Mouse (Mus musculus): ENCODE measurements around the gene Cntn4. TPM values are rescaled to one million over a fixed set of nuclear protein-coding genes. Genes with fewer than 3 reads are reported as not detected.
"Not testable (repeated sequence)": the region's sequence is repeated elsewhere in the genome, so short reads cannot be mapped to it uniquely, and the experiment has no call there.

Gene Cntn4
- polyA plus RNA-seq, 1 experiment from 2014 or later, result 0.72 TPM

DNA sequence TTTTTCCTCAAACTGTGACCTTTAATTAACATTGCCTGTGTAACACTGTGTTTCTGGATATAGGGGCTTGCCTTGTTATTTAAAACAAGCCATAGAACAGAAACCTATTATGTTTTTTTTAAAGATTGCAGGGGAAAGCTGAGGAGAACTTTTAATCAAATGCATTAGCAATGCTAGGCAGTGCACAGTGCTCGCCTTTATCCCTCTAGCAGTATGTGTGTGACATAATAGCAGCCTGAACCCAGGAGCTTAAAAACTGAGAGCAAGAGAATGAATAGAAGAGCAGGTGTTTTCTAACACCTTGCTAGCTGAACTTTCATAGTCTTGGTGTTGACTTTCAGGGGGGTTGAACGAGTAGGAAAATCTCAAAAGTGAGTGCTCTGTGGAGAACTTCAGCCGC is 672.6 kb downstream of the Cntn4 start:
- no peak overlapping the region for H3K4me2 ChIP-seq (replicated peaks; ENCODE audit: low read depth)
- TF ChIP-seq EP300 (optimal IDR thresholded peaks at IDR 0.05) (no peak), CTCF (IDR thresholded peaks at IDR 0.05; ENCODE audit: low read depth) (no peak)
- no peak overlapping the region for H3K27ac ChIP-seq (replicated peaks)
- H3K36me3 ChIP-seq (ENCODE audit: control insufficient read depth, insufficient read depth, low read length), result no peaks in the 10 kb centered on the region
- H3K27me3 ChIP-seq (ENCODE audit: control insufficient read depth, insufficient read depth, low read length), result no peaks in the 10 kb centered on the region
- no peak for ATAC-seq (ENCODE audit: low FRiP score, low TSS enrichment)
- H3K4me1 ChIP-seq (replicated peaks; ENCODE audit: control insufficient read depth, insufficient read depth), result no peaks in the 10 kb centered on the region
- no peaks in the 10 kb centered on the region for H3K9me3 ChIP-seq (ENCODE audit: control insufficient read depth, low read length)
- no peak overlapping the region for H3K4me3 ChIP-seq (ENCODE audit: low read depth, low read length)
- DNase-seq (ENCODE audit: low spot score), result no peak
- WGBS, result 27% methylated on average over 3 of the region's 3 CpGs
- H3K9ac ChIP-seq (ENCODE audit: low read length), result no peak overlapping the region

GRCm38 (mm10) chr6:106351389-106351788 is 673.9 kb downstream of the Cntn4 start:
- Histone ChIP-seq H3K4me1 (replicated peaks; ENCODE audit: control insufficient read depth, insufficient read depth) (no peaks in the 10 kb centered on the region), H3K4me2 (replicated peaks; ENCODE audit: low read depth) (no peak overlapping the region), H3K36me3 (ENCODE audit: control insufficient read depth, insufficient read depth, low read length) (no peaks in the 10 kb centered on the region), H3K4me3 (ENCODE audit: low read depth, low read length) (no peak overlapping the region), H3K9me3 (ENCODE audit: control insufficient read depth, low read length) (no peaks in the 10 kb centered on the region), H3K27me3 (ENCODE audit: control insufficient read depth, insufficient read depth, low read length) (no peaks in the 10 kb centered on the region), H3K27ac (replicated peaks) (no peak overlapping the region), H3K9ac (ENCODE audit: low read length) (no peak overlapping the region)
- DNase-seq (ENCODE audit: low spot score) (no peak), ATAC-seq (ENCODE audit: low FRiP score, low TSS enrichment) (no peak)
- 64% methylated on average over 2 of the region's 2 CpGs for WGBS
- TF ChIP-seq CTCF (IDR thresholded peaks at IDR 0.05; ENCODE audit: low read depth) (no peak), EP300 (optimal IDR thresholded peaks at IDR 0.05) (no peak)

DNA sequence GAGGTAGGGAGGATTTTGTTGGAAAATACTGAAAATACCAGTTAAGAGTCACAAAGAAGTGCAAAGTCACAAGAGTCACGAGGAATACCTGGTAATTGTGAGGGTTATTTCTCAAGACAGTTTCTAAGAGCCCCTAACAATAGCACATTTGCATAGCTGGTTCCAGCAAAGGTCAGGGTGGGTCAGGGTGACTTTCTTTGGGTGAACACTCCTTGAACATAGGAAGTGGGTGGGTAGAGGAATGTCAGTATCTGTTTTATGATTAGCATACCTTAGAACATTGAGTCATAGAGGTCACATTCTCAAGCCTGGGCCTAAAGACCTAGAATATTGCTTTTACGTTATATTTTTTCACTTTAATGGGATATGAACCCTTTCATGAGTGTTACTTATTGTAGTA is 681.3 kb downstream of the Cntn4 start:
- H3K4me3 ChIP-seq (ENCODE audit: low read depth, low read length); DNase-seq (ENCODE audit: low spot score); H3K9me3 ChIP-seq (ENCODE audit: control insufficient read depth, low read length); H3K27me3 ChIP-seq (ENCODE audit: control insufficient read depth, insufficient read depth, low read length); H3K36me3 ChIP-seq (ENCODE audit: control insufficient read depth, insufficient read depth, low read length); H3K4me1 ChIP-seq (replicated peaks; ENCODE audit: control insufficient read depth, insufficient read depth); H3K4me2 ChIP-seq (replicated peaks; ENCODE audit: low read depth); H3K27ac ChIP-seq (replicated peaks); H3K9ac ChIP-seq (ENCODE audit: low read length); ATAC-seq (ENCODE audit: low FRiP score, low TSS enrichment): not testable (repeated sequence)
- WGBS, result 85% methylated on average over 2 of the region's 2 CpGs

- Histone ChIP-seq H3K4me1 (replicated peaks; ENCODE audit: control insufficient read depth, insufficient read depth) (no peaks in the 10 kb centered on the region), H3K27ac (replicated peaks) (no peak overlapping the region), H3K4me2 (replicated peaks; ENCODE audit: low read depth) (no peak overlapping the region), H3K27me3 (ENCODE audit: control insufficient read depth, insufficient read depth, low read length) (no peaks in the 10 kb centered on the region), H3K9ac (ENCODE audit: low read length) (no peak overlapping the region), H3K4me3 (ENCODE audit: low read depth, low read length) (no peak overlapping the region), H3K36me3 (ENCODE audit: control insufficient read depth, insufficient read depth, low read length) (no peaks in the 10 kb centered on the region), H3K9me3 (ENCODE audit: control insufficient read depth, low read length) (no peaks in the 10 kb centered on the region)
- 68% methylated on average over 6 of the region's 6 CpGs for WGBS
- TF ChIP-seq CTCF (IDR thresholded peaks at IDR 0.05; ENCODE audit: low read depth) (no peak), EP300 (optimal IDR thresholded peaks at IDR 0.05) (no peak)
- ATAC-seq (ENCODE audit: low FRiP score, low TSS enrichment) (no peak), DNase-seq (ENCODE audit: low spot score) (no peak)
These were observed 704.0 kb downstream of the Cntn4 start for GRCm38 (mm10) chr6:106381288-106382025.

DNA sequence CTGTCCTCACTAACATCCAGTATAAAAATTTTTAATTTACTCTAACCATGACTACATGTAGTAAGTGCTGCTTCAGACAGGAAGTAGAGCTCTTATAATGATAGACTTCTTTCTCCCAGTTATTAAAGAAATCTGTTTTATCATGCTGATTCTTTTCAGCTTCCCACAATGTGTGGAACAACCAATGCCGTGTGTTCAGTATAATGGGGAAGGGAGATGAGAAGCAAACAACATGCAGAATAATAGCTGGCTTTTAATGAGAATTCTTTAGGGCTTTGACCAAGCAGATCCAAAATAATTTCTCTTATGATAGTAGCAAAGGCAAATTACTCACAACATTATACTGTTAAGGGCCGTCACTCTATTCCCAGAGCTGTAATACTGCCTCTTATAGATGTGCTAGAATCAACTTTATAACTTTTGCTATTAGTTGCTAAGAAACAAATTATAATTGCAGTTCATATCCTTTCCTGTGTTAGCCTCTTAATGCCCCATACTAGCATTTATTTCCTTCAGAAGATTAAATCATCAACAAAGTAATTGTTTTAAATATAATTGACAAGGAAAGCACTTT is 710.5 kb downstream of the Cntn4 start:
- H3K4me2 ChIP-seq (replicated peaks; ENCODE audit: low read depth), result no peak overlapping the region
- ATAC-seq (ENCODE audit: low FRiP score, low TSS enrichment), result no peak
- H3K9ac ChIP-seq (ENCODE audit: low read length), result no peak overlapping the region
- no peak for DNase-seq (ENCODE audit: low spot score)
- no peaks in the 10 kb centered on the region for H3K9me3 ChIP-seq (ENCODE audit: control insufficient read depth, low read length)
- TF ChIP-seq CTCF (IDR thresholded peaks at IDR 0.05; ENCODE audit: low read depth), result no peak
- no peak for TF ChIP-seq EP300 (optimal IDR thresholded peaks at IDR 0.05)
- WGBS, result 68% methylated on average over 2 of the region's 2 CpGs
- no peak overlapping the region for H3K27ac ChIP-seq (replicated peaks)
- H3K27me3 ChIP-seq (ENCODE audit: control insufficient read depth, insufficient read depth, low read length), result no peaks in the 10 kb centered on the region
- H3K4me3 ChIP-seq (ENCODE audit: low read depth, low read length), result no peak overlapping the region
- no peaks in the 10 kb centered on the region for H3K4me1 ChIP-seq (replicated peaks; ENCODE audit: control insufficient read depth, insufficient read depth)
- no peaks in the 10 kb centered on the region for H3K36me3 ChIP-seq (ENCODE audit: control insufficient read depth, insufficient read depth, low read length)

GRCm38 (mm10) chr6:106408014-106408413 is 730.6 kb downstream of the Cntn4 start:
- H3K36me3 ChIP-seq (ENCODE audit: control insufficient read depth, insufficient read depth, low read length), result no peaks in the 10 kb centered on the region
- DNase-seq (ENCODE audit: low spot score) (no peak), ATAC-seq (ENCODE audit: low FRiP score, low TSS enrichment) (no peak)
- 65% methylated on average over 3 of the region's 3 CpGs for WGBS
- H3K27ac ChIP-seq (replicated peaks), result no peak overlapping the region
- H3K4me3 ChIP-seq (ENCODE audit: low read depth, low read length), result no peak overlapping the region
- no peak overlapping the region for H3K4me2 ChIP-seq (replicated peaks; ENCODE audit: low read depth)
- H3K27me3 ChIP-seq (ENCODE audit: control insufficient read depth, insufficient read depth, low read length), result no peaks in the 10 kb centered on the region
- no peaks in the 10 kb centered on the region for H3K9me3 ChIP-seq (ENCODE audit: control insufficient read depth, low read length)
- TF ChIP-seq CTCF (IDR thresholded peaks at IDR 0.05; ENCODE audit: low read depth), result no peak
- TF ChIP-seq EP300 (optimal IDR thresholded peaks at IDR 0.05), result no peak
- H3K9ac ChIP-seq (ENCODE audit: low read length), result no peak overlapping the region
- no peaks in the 10 kb centered on the region for H3K4me1 ChIP-seq (replicated peaks; ENCODE audit: control insufficient read depth, insufficient read depth)
